Mouse (Mus musculus): ENCODE measurements around the gene Zbtb7a. TPM values are rescaled to one million over a fixed set of nuclear protein-coding genes. Genes with fewer than 3 reads are reported as not detected.

Zbtb7a gene
- polyA plus RNA-seq, 1 experiment = 66.7 TPM

DNA sequence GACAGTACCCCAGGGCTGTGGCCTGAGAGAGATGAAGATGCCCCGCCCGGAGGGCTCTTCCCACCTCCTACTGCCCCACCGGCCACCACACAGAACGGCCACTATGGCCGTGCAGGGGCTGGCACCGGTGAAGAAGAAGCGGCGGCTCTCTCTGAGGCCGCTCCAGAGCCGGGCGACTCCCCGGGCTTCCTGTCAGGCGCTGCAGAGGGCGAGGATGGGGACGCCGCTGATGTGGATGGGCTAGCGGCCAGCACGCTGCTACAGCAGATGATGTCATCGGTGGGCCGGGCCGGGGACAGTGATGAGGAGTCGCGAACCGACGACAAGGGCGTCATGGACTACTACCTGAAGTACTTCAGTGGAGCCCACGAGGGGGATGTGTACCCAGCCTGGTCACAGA is 9.6 kb downstream of the Zbtb7a start:
- TF ChIP-seq POLR2A (IDR thresholded peaks at IDR 0.05; ENCODE audit: borderline replicate concordance, extremely low read depth, low read depth, low read length) (no peak), CTCF (IDR thresholded peaks at IDR 0.05; ENCODE audit: insufficient read depth, low read length) (no peak)
- no peak for DNase-seq
- WGBS = 57% methylated on average over 27 of the region's 27 CpGs
- Histone ChIP-seq H3K4me3 (replicated peaks; ENCODE audit: extremely low read depth, low read depth, low read length) (no peak overlapping the region), H3K4me1 (ENCODE audit: control insufficient read depth, insufficient read depth, low read length) (peaks cover 30% of the 10 kb centered on the region)

DNA sequence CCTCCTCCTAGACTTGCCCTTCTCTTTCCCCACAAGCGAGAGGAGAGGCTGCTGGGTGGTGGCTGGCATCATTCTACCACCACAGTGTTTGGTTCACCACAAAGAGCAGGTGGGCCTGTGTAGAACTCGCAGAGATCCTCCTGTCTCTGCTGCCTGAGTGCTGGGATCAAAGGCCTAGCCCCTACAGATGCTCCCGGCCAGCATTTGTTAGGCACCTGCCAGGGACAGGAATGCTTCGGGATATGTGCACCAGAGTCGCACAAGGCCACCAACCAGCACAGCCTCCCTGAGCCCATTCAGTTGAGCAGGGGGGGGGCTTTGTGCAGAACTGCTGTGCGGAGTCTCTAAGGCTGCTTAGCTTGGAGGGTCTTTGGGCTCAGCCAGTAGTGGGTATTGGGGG is 10.3 kb downstream of the Zbtb7a start:
- WGBS = 90% methylated on average over 6 of the region's 6 CpGs
- H3K4me1 ChIP-seq (ENCODE audit: control insufficient read depth, insufficient read depth, low read length) = peaks cover 27% of the 10 kb centered on the region
- DNase-seq = no peak
- no peak overlapping the region for H3K4me3 ChIP-seq (replicated peaks; ENCODE audit: extremely low read depth, low read depth, low read length)
- no peak for TF ChIP-seq CTCF (IDR thresholded peaks at IDR 0.05; ENCODE audit: insufficient read depth, low read length)

GRCm38 (mm10) chr10:81145778-81146177 is 10.8 kb downstream of the Zbtb7a start:
- Histone ChIP-seq H3K4me1 (ENCODE audit: control insufficient read depth, insufficient read depth, low read length) (peaks cover 22% of the 10 kb centered on the region), H3K4me3 (replicated peaks; ENCODE audit: extremely low read depth, low read depth, low read length) (no peak overlapping the region)
- TF ChIP-seq CTCF (IDR thresholded peaks at IDR 0.05; ENCODE audit: insufficient read depth, low read length) = no peak
- no peak for TF ChIP-seq POLR2A (IDR thresholded peaks at IDR 0.05; ENCODE audit: borderline replicate concordance, extremely low read depth, low read depth, low read length)
- WGBS = 47% methylated on average over 7 of the region's 7 CpGs
- DNase-seq = no peak

GRCm38 (mm10) chr10:81146296-81146695 is 11.3 kb downstream of the Zbtb7a start:
- no peak for DNase-seq
- Histone ChIP-seq H3K4me1 (ENCODE audit: control insufficient read depth, insufficient read depth, low read length) (peaks cover 21% of the 10 kb centered on the region), H3K4me3 (replicated peaks; ENCODE audit: extremely low read depth, low read depth, low read length) (no peak overlapping the region)
- 70% methylated on average over 4 of the region's 4 CpGs for WGBS
- TF ChIP-seq CTCF (IDR thresholded peaks at IDR 0.05; ENCODE audit: insufficient read depth, low read length) (no peak), POLR2A (IDR thresholded peaks at IDR 0.05; ENCODE audit: borderline replicate concordance, extremely low read depth, low read depth, low read length) (no peak)

DNA sequence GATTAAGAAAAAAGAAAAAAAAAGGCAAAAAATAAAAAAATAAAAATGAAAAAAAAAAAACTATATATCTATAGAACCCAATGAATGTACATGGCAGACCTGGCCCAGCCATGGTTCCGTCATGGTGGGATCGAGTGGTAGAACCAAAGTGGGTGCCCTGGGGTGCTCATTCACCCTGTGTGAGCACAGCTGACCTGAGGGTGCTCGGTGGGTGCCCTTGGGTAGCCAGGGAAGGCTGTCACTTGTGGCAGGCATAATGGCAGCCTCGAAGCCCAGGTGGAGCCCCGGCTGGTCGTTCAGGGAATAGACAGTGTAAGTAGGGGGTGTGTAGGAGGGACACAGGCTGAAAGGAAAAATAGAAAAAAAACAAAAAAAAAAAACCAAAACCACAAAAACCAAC is 16.2 kb downstream of the Zbtb7a start:
- DNase-seq = no peak
- peaks cover 2% of the 10 kb centered on the region; the same call in 1 of the 2 replicates for H3K4me1 ChIP-seq (ENCODE audit: control insufficient read depth, insufficient read depth, low read length)
- 65% methylated on average over 6 of the region's 6 CpGs for WGBS
- no peak overlapping the region for H3K4me3 ChIP-seq (replicated peaks; ENCODE audit: extremely low read depth, low read depth, low read length)
- TF ChIP-seq POLR2A (IDR thresholded peaks at IDR 0.05; ENCODE audit: borderline replicate concordance, extremely low read depth, low read depth, low read length) (no peak), CTCF (IDR thresholded peaks at IDR 0.05; ENCODE audit: insufficient read depth, low read length) (no peak)

GRCm38 (mm10) chr10:81152609-81153008 is 17.6 kb downstream of the Zbtb7a start:
- WGBS = 61% methylated on average over 12 of the region's 12 CpGs
- Histone ChIP-seq H3K4me1 (ENCODE audit: control insufficient read depth, insufficient read depth, low read length) (no peaks in the 10 kb centered on the region), H3K4me3 (replicated peaks; ENCODE audit: extremely low read depth, low read depth, low read length) (no peak overlapping the region)
- no peak for TF ChIP-seq POLR2A (IDR thresholded peaks at IDR 0.05; ENCODE audit: borderline replicate concordance, extremely low read depth, low read depth, low read length)
- TF ChIP-seq CTCF (IDR thresholded peaks at IDR 0.05; ENCODE audit: insufficient read depth, low read length) = no peak
- DNase-seq = no peak

- Histone ChIP-seq H3K4me3 (replicated peaks; ENCODE audit: extremely low read depth, low read depth, low read length) (no peak overlapping the region), H3K4me1 (ENCODE audit: control insufficient read depth, insufficient read depth, low read length) (no peaks in the 10 kb centered on the region)
- DNase-seq = no peak
- TF ChIP-seq POLR2A (IDR thresholded peaks at IDR 0.05; ENCODE audit: borderline replicate concordance, extremely low read depth, low read depth, low read length) (no peak), CTCF (IDR thresholded peaks at IDR 0.05; ENCODE audit: insufficient read depth, low read length) (no peak)
- WGBS = 90% methylated on average over 12 of the region's 12 CpGs
These were observed 19.3 kb downstream of the Zbtb7a start for GRCm38 (mm10) chr10:81154313-81154712.

DNA sequence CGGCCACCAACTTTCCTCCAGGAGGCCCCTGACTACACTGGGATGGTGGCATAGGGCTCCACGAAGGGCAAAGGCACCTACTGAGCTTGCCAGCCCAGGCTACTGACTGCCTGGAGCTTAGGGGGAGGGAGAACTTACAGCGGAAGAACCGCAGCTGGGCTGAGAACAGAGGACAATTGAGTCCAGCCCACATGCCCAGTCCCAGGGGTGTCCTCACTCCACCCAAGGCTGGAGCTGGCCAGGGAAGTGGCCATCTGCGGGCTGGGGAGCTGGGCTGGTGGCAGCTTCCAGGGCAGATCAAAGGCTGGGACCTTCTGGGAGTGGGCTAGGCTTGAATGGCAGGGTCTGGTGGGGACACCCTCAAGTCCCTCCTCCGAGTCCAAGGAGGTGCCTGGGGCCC is 19.7 kb downstream of the Zbtb7a start:
- Histone ChIP-seq H3K4me1 (ENCODE audit: control insufficient read depth, insufficient read depth, low read length) (no peaks in the 10 kb centered on the region), H3K4me3 (replicated peaks; ENCODE audit: extremely low read depth, low read depth, low read length) (no peak overlapping the region)
- DNase-seq = no peak
- 76% methylated on average over 6 of the region's 6 CpGs for WGBS
- TF ChIP-seq CTCF (IDR thresholded peaks at IDR 0.05; ENCODE audit: insufficient read depth, low read length) = no peak
- no peak for TF ChIP-seq POLR2A (IDR thresholded peaks at IDR 0.05; ENCODE audit: borderline replicate concordance, extremely low read depth, low read depth, low read length)

DNA sequence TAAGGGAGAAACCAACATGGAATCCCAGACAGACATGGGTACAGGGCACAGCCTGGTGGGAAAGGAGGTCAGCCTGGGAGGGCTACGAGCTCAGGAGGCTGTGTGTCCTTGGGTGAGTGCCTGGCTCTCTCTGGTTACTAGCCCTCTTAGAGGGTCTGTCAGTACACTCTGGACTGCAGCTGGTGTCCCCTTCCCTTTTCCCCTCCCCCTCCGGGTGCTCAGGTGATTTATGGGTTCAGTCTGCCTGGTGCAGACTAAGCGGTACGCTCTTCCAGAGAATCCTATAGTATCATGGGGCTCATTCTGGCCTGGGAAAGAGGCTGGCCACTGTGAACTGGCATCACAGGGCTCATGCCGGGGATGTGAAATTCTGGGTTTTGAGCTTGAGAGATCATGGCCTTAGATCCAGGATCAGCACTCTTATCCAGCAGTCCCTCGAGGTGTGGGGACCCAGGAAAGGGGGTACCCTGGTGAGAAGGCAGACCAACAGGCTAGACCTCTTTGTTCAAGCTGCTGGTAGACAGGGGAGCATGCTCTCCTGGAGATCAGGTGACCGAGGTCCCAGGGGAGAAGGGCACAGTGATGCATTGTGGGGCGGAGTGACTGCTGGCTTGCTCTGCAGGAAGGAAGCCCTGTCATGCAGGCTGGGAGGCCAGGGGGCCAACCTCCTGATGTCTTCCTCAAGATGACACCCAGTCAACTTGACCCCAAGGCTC is 26.7 kb downstream of the Zbtb7a start:
- 72% methylated on average over 8 of the region's 8 CpGs for WGBS
- H3K4me3 ChIP-seq (replicated peaks; ENCODE audit: extremely low read depth, low read depth, low read length) = no peak overlapping the region
- peaks cover 11% of the 10 kb centered on the region for H3K4me1 ChIP-seq (ENCODE audit: control insufficient read depth, insufficient read depth, low read length)
- DNase-seq = no peak
- TF ChIP-seq POLR2A (IDR thresholded peaks at IDR 0.05; ENCODE audit: borderline replicate concordance, extremely low read depth, low read depth, low read length) (no peak), CTCF (IDR thresholded peaks at IDR 0.05; ENCODE audit: insufficient read depth, low read length) (no peak)

DNA sequence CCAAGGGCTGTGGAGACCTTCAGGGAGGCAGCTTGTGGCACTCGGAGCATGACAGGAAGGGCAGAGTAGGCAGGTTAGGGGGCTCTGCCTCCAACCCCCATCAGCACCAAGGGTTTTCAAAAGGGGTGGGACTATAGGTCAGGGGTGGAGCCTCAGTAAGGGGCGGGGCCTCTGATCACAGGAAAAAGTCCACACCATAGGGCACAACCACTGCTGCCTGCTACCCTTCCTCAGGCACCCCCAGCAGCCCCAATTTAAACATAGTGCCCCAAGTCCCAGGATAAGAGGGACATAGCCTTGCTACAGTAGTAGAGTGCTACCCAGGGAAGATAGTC is 27.3 kb downstream of the Zbtb7a start:
- TF ChIP-seq POLR2A (IDR thresholded peaks at IDR 0.05; ENCODE audit: borderline replicate concordance, extremely low read depth, low read depth, low read length) = no peak
- TF ChIP-seq CTCF (IDR thresholded peaks at IDR 0.05; ENCODE audit: insufficient read depth, low read length) = no peak
- no peak overlapping the region for H3K4me3 ChIP-seq (replicated peaks; ENCODE audit: extremely low read depth, low read depth, low read length)
- DNase-seq = no peak
- WGBS = 66% methylated on average over 2 of the region's 2 CpGs
- peaks cover 14% of the 10 kb centered on the region for H3K4me1 ChIP-seq (ENCODE audit: control insufficient read depth, insufficient read depth, low read length)
